Mouse (Mus musculus): Measurements from ENCODE around the gene Fam83e. TPM values are rescaled to one million over a fixed set of nuclear protein-coding genes. Genes with fewer than 3 reads are reported as not detected.

Gene Fam83e
- polyA plus RNA-seq (2014; fragmentation: Illumina TruSeq; extraction: RNeasy Lipid Tissue Mini Kit (QIAGEN cat#74804); ENCODE audit: low read depth, low replicate concordance), result 23.8 TPM

DNA sequence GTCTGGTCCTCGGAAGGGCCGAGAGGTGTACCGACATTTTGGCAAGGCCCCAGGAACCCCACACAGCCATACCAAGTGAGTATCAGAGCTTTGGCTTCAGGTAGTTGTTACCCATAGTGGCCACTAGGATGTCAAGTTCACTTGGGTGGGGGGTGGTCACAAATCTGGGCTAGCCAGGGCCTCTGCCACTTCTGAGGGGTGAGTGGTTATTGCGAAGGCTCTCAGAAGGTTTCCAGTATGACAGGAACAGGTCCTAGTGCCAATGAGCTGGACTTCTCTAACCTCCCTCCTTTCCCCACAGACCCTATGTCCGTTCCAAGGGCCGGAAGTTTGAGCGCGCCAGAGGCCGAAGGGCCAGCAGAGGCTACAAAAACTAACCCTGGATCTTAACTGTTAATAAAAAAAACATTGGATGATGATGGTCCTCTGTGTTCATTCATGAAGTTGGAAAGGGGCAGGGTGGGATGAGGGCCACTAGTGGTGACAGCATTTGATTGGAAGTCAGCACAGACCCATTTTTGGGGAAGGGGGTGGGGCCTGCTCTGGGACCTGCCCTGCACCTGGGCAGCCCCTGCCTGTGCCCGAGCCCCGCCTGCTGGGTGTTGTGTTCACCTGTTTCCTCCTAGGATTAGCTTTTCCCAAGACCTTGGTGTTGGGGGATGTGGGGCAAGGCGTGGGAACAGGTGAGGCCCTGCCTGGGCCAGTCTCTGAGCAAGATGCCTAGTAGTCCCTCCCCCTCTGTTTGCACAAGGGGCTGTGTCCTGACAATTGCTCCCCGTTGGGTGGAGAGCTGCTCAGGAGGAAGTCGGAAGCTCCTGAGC lies at the start of gene Fam83e:
Gene Fam83e (plus strand): TSS at position 800 of the 821 bp plus-strand sequence.

DNA sequence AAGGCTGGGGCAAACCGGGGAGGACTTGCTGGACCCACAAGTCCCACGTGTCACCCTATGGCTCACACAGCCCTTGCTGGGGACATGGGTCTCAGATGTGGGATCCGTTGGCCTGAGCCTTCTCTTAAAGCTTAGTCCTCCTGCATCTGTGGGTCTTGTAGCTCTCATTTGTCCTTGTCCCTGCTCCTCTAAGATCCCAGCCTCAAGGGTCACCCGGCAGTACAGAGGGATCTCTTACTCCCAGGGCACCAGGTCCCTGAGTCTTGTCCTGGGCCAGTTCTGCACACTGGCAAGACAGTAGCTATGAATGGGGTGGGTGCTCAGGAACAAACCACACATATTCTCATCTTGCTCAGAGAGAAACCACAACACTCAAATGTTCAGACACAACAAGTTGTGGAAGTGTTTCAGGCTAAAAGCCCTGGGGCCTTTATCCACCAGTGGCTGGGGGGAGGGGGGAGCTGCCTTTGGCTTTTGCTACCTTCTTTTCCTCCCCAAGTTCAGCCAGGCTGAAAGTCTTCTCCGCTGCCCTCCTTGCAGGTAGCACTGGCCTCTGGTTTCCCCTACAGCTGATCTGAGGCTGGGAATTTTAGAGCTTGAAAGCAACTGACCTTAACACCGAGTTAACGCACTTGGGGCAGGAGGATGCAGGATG lies 37.5 kb upstream of the Fam83e start, which contains the start of gene Ntn5:
Gene Ntn5 (plus strand): TSS at position 627 of the 655 bp plus-strand sequence.

GRCm38 (mm10) chr7:45693921-45694591 lies 27.0 kb upstream of the Fam83e start, which contains the start of gene Sec1:
TSS of gene Sec1 (minus strand) at chr7:45694402.

DNA sequence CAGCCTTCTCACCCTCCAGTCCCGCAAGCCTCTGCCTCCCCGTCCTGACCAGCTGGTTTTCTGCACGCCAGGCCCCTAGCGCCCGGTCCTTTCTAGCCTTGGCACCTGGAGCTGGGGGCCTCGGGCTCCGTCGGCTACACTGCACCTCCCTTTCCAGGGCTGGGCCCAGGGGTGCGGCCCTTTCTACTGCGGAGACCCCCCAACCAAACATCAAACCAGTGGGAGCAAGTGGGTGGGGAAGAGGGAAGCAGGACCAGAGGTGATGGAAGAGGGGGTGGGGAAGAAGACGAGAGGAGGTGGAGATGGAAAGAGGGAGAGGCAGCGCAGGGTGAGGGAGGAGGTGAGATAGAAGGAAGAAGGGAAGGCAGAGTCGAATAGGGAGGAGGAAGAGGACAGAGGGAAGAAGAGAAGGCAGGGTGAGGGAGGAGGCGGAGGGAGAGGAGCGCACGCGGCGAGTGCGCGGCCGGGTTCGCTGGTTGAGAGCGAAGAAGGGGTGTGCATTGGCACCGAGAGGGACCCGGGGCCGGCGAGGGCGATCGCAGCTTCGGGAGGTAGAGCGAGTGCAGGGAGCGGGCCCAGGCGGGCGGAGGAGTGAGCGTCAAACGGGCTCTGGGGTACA lies 21.4 kb upstream of the Fam83e start, which contains the start of gene Car11:
Gene Car11 (plus strand): TSS at position 321 of the 619 bp plus-strand sequence.

DNA sequence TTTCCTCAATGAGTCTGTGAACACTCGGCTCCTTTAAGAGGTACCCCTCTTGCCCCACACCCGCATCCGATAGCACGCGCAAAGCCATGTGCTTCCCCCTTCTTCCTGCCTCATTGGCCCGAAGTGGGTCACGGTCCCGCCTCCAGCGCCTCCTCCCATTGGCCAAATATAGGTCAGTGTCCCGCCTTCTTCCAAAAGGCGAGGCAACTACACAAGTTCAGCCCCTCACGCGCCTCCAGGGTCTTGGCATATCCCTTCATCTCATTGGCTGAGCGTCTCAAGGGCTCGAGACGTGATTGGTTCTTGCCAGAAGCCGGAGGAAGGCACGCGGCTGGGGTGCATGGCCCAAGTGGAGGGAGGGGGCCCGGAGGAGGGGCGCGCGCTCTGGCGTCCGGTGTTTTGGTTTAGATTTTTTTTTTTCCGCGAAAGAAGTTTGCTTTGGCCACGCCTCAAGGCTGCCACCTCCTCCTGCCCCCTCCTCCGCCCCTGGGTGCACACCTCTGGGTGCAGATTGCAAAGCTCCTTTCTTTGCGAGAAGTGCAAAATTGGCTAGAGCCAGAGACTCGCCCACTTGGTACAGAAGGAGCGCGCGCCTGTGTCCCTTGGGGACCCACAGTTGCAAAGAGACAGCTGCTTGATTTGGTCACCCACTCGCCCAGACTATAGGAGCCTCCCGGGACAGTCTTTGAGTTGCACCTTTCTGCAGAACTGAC lies 16.1 kb upstream of the Fam83e start, which contains the start of gene Dbp:
Gene Dbp (plus strand): TSS at position 359 of the 713 bp plus-strand sequence.

GRCm38 (mm10) chr7:45715090-45715708 lies 5.8 kb upstream of the Fam83e start, which contains the start of gene Rpl18:
TSS of gene Rpl18 (plus strand) at chr7:45715457.

GRCm38 (mm10) chr7:45717918-45718297 lies 3.1 kb upstream of the Fam83e start, which contains the start of gene Sphk2:
TSS of gene Sphk2 (minus strand) at chr7:45718002.

DNA sequence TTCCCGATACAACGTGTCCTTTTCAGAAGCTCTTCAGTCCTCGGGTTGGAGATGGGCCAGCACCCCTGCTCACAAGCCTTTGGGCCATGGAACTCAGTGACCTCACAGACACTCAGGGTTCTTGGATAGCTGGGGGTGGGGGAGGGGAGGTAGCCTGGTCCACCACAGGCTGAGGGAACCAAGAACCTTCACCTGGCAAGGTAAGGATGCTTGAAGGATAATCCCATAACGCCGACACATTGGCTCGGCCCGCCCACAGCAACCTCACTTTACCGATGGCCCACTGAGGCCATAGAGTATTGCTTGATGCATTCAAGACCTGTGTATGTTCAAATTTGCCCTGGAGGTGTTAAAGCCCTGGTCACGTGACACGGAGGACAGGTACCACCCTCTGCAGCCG lies 4.7 kb downstream of the Fam83e start, which contains the start of gene Spaca4:
Gene Spaca4 (minus strand): TSS at position 101 of the 400 bp plus-strand sequence.

Other genes with a start within 250 kb of the Fam83e start
- gene Tulp2, start 239.3 kb upstream of the Fam83e start, polyA plus RNA-seq (2014; fragmentation: Illumina TruSeq; extraction: RNeasy Lipid Tissue Mini Kit (QIAGEN cat#74804); ENCODE audit: low read depth, low replicate concordance), result 121 TPM
- not detected for gene Gm45808, start 234.4 kb upstream of the Fam83e start, polyA plus RNA-seq (2014; fragmentation: Illumina TruSeq; extraction: RNeasy Lipid Tissue Mini Kit (QIAGEN cat#74804); ENCODE audit: low read depth, low replicate concordance)
- 6.7 TPM for gene Dhdh, start 232.4 kb upstream of the Fam83e start, polyA plus RNA-seq (2014; fragmentation: Illumina TruSeq; extraction: RNeasy Lipid Tissue Mini Kit (QIAGEN cat#74804); ENCODE audit: low read depth, low replicate concordance)
- 18.8 TPM for gene Nucb1, start 210.8 kb upstream of the Fam83e start, polyA plus RNA-seq (2014; fragmentation: Illumina TruSeq; extraction: RNeasy Lipid Tissue Mini Kit (QIAGEN cat#74804); ENCODE audit: low read depth, low replicate concordance)
- gene Ppp1r15a, start 194.9 kb upstream of the Fam83e start, polyA plus RNA-seq (2014; fragmentation: Illumina TruSeq; extraction: RNeasy Lipid Tissue Mini Kit (QIAGEN cat#74804); ENCODE audit: low read depth, low replicate concordance), result 0.73 TPM
- 2.1 TPM for gene Plekha4, start 194.9 kb upstream of the Fam83e start, polyA plus RNA-seq (2014; fragmentation: Illumina TruSeq; extraction: RNeasy Lipid Tissue Mini Kit (QIAGEN cat#74804); ENCODE audit: low read depth, low replicate concordance)
- gene Hsd17b14, start 166.3 kb upstream of the Fam83e start, polyA plus RNA-seq (2014; fragmentation: Illumina TruSeq; extraction: RNeasy Lipid Tissue Mini Kit (QIAGEN cat#74804); ENCODE audit: low read depth, low replicate concordance), result not detected
- gene Bcat2, start 151.1 kb upstream of the Fam83e start, polyA plus RNA-seq (2014; fragmentation: Illumina TruSeq; extraction: RNeasy Lipid Tissue Mini Kit (QIAGEN cat#74804); ENCODE audit: low read depth, low replicate concordance), result 4.4 TPM
- not detected for gene Fgf21, start 105.7 kb upstream of the Fam83e start, polyA plus RNA-seq (2014; fragmentation: Illumina TruSeq; extraction: RNeasy Lipid Tissue Mini Kit (QIAGEN cat#74804); ENCODE audit: low read depth, low replicate concordance)
- gene Fut1, start 103.9 kb upstream of the Fam83e start, polyA plus RNA-seq (2014; fragmentation: Illumina TruSeq; extraction: RNeasy Lipid Tissue Mini Kit (QIAGEN cat#74804); ENCODE audit: low read depth, low replicate concordance), result not detected
- 55.9 TPM for gene Izumo1, start 99.4 kb upstream of the Fam83e start, polyA plus RNA-seq (2014; fragmentation: Illumina TruSeq; extraction: RNeasy Lipid Tissue Mini Kit (QIAGEN cat#74804); ENCODE audit: low read depth, low replicate concordance)
- not detected for gene Rasip1, start 93.7 kb upstream of the Fam83e start, polyA plus RNA-seq (2014; fragmentation: Illumina TruSeq; extraction: RNeasy Lipid Tissue Mini Kit (QIAGEN cat#74804); ENCODE audit: low read depth, low replicate concordance)
- 0.11 TPM for gene Mamstr, start 81.2 kb upstream of the Fam83e start, polyA plus RNA-seq (2014; fragmentation: Illumina TruSeq; extraction: RNeasy Lipid Tissue Mini Kit (QIAGEN cat#74804); ENCODE audit: low read depth, low replicate concordance)
- 0.17 TPM for gene Fut2, start 54.8 kb upstream of the Fam83e start, polyA plus RNA-seq (2014; fragmentation: Illumina TruSeq; extraction: RNeasy Lipid Tissue Mini Kit (QIAGEN cat#74804); ENCODE audit: low read depth, low replicate concordance)
- not detected for gene Ntn5, start 37.2 kb upstream of the Fam83e start, polyA plus RNA-seq (2014; fragmentation: Illumina TruSeq; extraction: RNeasy Lipid Tissue Mini Kit (QIAGEN cat#74804); ENCODE audit: low read depth, low replicate concordance)
- gene Sec1, start 26.8 kb upstream of the Fam83e start, polyA plus RNA-seq (2014; fragmentation: Illumina TruSeq; extraction: RNeasy Lipid Tissue Mini Kit (QIAGEN cat#74804); ENCODE audit: low read depth, low replicate concordance), result 1.2 TPM
- gene Car11, start 21.4 kb upstream of the Fam83e start, polyA plus RNA-seq (2014; fragmentation: Illumina TruSeq; extraction: RNeasy Lipid Tissue Mini Kit (QIAGEN cat#74804); ENCODE audit: low read depth, low replicate concordance), result not detected
- gene Dbp, start 16.1 kb upstream of the Fam83e start, polyA plus RNA-seq (2014; fragmentation: Illumina TruSeq; extraction: RNeasy Lipid Tissue Mini Kit (QIAGEN cat#74804); ENCODE audit: low read depth, low replicate concordance), result 2.3 TPM
- 0.69 TPM for gene Rpl18, start 5.8 kb upstream of the Fam83e start, polyA plus RNA-seq (2014; fragmentation: Illumina TruSeq; extraction: RNeasy Lipid Tissue Mini Kit (QIAGEN cat#74804); ENCODE audit: low read depth, low replicate concordance)
- 0.57 TPM for gene Sphk2, start 3.2 kb upstream of the Fam83e start, polyA plus RNA-seq (2014; fragmentation: Illumina TruSeq; extraction: RNeasy Lipid Tissue Mini Kit (QIAGEN cat#74804); ENCODE audit: low read depth, low replicate concordance)
- 0.35 TPM for gene Spaca4, start 4.6 kb downstream of the Fam83e start, polyA plus RNA-seq (2014; fragmentation: Illumina TruSeq; extraction: RNeasy Lipid Tissue Mini Kit (QIAGEN cat#74804); ENCODE audit: low read depth, low replicate concordance)
- gene Lmtk3, start 62.5 kb downstream of the Fam83e start, polyA plus RNA-seq (2014; fragmentation: Illumina TruSeq; extraction: RNeasy Lipid Tissue Mini Kit (QIAGEN cat#74804); ENCODE audit: low read depth, low replicate concordance), result not detected
- 2.8 TPM for gene Sult2b1, start 63.5 kb downstream of the Fam83e start, polyA plus RNA-seq (2014; fragmentation: Illumina TruSeq; extraction: RNeasy Lipid Tissue Mini Kit (QIAGEN cat#74804); ENCODE audit: low read depth, low replicate concordance)
- 69.6 TPM for gene Cyth2, start 93.4 kb downstream of the Fam83e start, polyA plus RNA-seq (2014; fragmentation: Illumina TruSeq; extraction: RNeasy Lipid Tissue Mini Kit (QIAGEN cat#74804); ENCODE audit: low read depth, low replicate concordance)
- gene Kcnj14, start 103.6 kb downstream of the Fam83e start, polyA plus RNA-seq (2014; fragmentation: Illumina TruSeq; extraction: RNeasy Lipid Tissue Mini Kit (QIAGEN cat#74804); ENCODE audit: low read depth, low replicate concordance), result not detected
- 1.2 TPM for gene Grwd1, start 109.7 kb downstream of the Fam83e start, polyA plus RNA-seq (2014; fragmentation: Illumina TruSeq; extraction: RNeasy Lipid Tissue Mini Kit (QIAGEN cat#74804); ENCODE audit: low read depth, low replicate concordance)
- 20.4 TPM for gene Kdelr1, start 151.6 kb downstream of the Fam83e start, polyA plus RNA-seq (2014; fragmentation: Illumina TruSeq; extraction: RNeasy Lipid Tissue Mini Kit (QIAGEN cat#74804); ENCODE audit: low read depth, low replicate concordance)
- gene Grin2d, start 157.2 kb downstream of the Fam83e start, polyA plus RNA-seq (2014; fragmentation: Illumina TruSeq; extraction: RNeasy Lipid Tissue Mini Kit (QIAGEN cat#74804); ENCODE audit: low read depth, low replicate concordance), result 0.99 TPM
- 46.7 TPM for gene Syngr4, start 175.5 kb downstream of the Fam83e start, polyA plus RNA-seq (2014; fragmentation: Illumina TruSeq; extraction: RNeasy Lipid Tissue Mini Kit (QIAGEN cat#74804); ENCODE audit: low read depth, low replicate concordance)
- 0.35 TPM for gene Tmem143, start 175.7 kb downstream of the Fam83e start, polyA plus RNA-seq (2014; fragmentation: Illumina TruSeq; extraction: RNeasy Lipid Tissue Mini Kit (QIAGEN cat#74804); ENCODE audit: low read depth, low replicate concordance)
- 1.3 TPM for gene Emp3, start 200.2 kb downstream of the Fam83e start, polyA plus RNA-seq (2014; fragmentation: Illumina TruSeq; extraction: RNeasy Lipid Tissue Mini Kit (QIAGEN cat#74804); ENCODE audit: low read depth, low replicate concordance)
- 2.9 TPM for gene Ccdc114, start 202.9 kb downstream of the Fam83e start, polyA plus RNA-seq (2014; fragmentation: Illumina TruSeq; extraction: RNeasy Lipid Tissue Mini Kit (QIAGEN cat#74804); ENCODE audit: low read depth, low replicate concordance)